Mouse (Mus musculus) adrenal gland, postnatal 10 days (tissue): ENCODE measurements around the gene Itgav. TPM values are rescaled to one million over a fixed set of nuclear protein-coding genes. Genes with fewer than 3 reads are reported as not detected.

ENCODE experiments used
- DNase-seq: peaks from one replicate; pipeline ENCODE4 v3.0.0; 2021; ENCODE audit warnings: mixed read lengths
- long read RNA-seq, 2 experiments: library from polyadenylated mRNA; stranded (forward); transcript quantifications; one replicate each; pipeline ENCODE4 v2.0.0; 2021
- total RNA-seq, 2 experiments: library from RNA; stranded (reverse); gene quantifications; 2 replicates each; pipeline ENCODE4 v1.2.3; 2021

Itgav gene
- 10 to 100 TPM; 72.8 to 77.2 TPM for total RNA-seq
- long read RNA-seq, experiment 1, full-length matches to known transcripts: 1 of 7 reads
- long read RNA-seq, experiment 1, partial matches to known transcripts: 0 of 7 reads
- long read RNA-seq, experiment 1, other reads (novel, unspliced or antisense): 6 of 7 reads
- long read RNA-seq, experiment 2, full-length matches to known transcripts: 4 of 13 reads
- long read RNA-seq, experiment 2, partial matches to known transcripts: 2 of 13 reads
- long read RNA-seq, experiment 2, other reads (novel, unspliced or antisense): 7 of 13 reads

- DNase-seq: peak; percentile 98
These were observed at the start of gene Itgav for GRCm38 (mm10) chr2:83723921-83724826. Gene Itgav, plus strand, starts transcription at chr2:83724397.

DNA sequence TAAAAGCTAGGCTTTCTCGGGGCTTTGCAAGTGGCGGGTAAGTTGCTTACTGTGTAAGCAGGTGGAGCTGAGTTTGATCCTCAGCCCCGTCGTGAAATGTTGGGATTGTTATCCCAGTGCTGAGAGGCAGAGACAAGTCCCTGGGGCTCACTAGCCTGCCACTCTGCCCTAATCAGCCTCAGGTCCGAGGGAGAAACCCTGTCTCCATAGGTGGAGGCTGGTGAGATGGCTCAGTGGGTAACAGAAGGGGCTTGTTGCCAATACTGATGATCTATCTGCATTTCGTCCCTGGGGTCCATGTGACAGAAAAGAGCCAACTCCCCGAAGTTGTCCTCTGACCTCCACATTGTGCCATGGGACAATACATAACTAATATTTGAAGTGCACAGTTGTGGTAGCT, 49.8 kb upstream of the Itgav start:
- no peak for DNase-seq

- peak; percentile 23 for DNase-seq
These were observed 49.3 kb upstream of the Itgav start for GRCm38 (mm10) chr2:83674896-83675295.

- no peak for DNase-seq
These were observed 48.5 kb upstream of the Itgav start for GRCm38 (mm10) chr2:83675681-83676080.

- DNase-seq: no peak
These were observed 47.8 kb upstream of the Itgav start for GRCm38 (mm10) chr2:83676226-83676870.

GRCm38 (mm10) chr2:83681332-83681731, 42.9 kb upstream of the Itgav start:
- no peak for DNase-seq

GRCm38 (mm10) chr2:83681785-83682184, 42.4 kb upstream of the Itgav start:
- DNase-seq: no peak

GRCm38 (mm10) chr2:83682282-83682681, 41.9 kb upstream of the Itgav start:
- peak; percentile 14 for DNase-seq

DNA sequence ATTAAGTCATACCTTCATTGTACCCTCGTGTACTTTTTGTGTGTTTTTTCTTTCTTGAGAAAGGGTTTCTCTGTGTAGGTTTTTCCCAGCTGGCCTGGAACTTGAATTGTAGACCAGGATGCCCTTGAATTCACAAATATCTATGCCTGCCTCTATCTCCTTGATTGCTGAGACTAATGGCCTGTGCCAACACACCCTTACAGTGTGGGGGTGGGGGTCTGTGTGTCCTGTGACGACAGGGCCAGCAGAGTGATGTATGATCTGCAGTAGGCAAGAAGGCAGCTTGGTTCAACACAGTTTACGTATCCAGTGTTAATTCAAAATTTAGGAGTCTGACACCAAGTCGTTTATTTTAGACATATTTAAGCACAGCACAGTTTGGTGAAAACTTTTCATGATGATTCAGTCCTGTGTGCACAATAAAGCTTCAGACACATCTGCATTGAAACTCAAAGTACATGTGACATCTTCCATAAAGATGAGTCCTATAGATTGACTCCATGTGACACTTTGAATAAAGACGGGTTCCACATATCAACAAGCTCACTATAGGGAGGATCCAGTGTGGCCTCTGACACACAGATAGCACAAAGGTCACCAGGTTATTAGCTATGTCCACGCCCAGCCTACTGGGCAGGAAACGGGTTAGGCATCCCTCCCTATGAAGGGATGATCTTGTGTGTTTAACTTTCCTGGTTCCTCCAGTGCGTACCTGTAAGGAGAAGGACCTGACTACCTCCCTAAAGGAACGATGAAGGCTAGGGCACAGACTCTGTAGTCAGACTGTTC, 40.3 kb upstream of the Itgav start:
- no peak for DNase-seq

DNA sequence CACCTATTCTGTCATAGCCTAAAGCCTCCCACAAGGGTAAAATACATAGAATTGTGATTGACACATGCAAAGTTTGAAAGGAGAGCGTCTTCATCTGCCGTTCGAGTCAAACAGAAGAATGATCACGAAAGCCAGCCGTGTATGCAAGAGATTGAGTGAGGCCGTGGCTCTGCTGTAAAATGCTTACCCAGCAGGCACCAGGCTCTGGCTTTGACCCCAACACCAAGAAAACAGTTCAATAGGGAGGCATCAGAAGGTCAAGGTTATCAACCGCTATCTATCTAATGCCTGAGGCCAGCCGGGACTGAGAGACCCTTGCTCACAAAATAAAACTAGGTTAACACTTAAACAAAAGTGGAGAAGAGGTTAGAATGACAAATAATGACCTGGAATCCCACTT, 39.5 kb upstream of the Itgav start:
- DNase-seq: no peak

- DNase-seq: no peak
These were observed 33.8 kb upstream of the Itgav start for GRCm38 (mm10) chr2:83690372-83690771.

DNA sequence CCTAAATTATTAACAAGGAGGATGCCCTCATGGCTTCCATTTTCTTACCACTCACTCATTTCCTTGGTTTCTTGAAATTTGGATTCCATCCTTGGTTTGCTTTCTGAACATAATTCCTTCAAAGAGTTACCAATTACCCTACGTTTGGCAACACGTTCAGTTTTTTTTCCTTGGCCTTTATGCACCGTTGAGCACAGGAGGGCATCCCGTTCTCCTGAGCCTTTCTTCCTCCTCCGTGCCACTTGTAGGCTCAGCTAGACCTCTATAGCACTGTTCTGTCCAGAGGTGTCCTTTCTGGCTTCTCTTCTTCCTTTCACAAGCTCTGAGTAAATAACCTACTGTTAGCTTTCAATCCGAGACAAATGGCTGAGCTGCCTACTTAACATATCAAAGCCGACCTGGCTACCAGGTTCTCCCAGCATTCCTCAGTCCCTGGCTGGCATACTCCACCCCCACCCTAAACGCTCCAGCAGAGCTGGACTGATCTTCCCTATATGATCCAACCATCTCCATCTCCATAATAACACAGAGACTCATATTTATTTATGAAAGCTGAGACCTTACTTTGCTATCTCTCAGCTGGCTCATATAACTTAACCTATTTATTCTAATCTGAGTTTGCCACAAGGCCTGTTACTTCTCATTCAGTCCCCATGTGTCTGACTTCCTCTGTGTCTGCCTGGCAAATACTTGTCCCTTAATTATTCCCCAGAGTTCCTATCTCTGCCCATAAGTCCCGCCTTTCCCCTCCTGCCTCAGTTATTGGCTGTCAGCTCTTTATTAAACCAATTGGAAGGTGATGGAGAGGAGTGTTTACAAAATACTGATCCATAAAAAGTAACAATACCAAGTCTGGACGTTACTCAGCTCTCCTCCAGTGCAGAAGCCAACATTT, 31.3 kb upstream of the Itgav start:
- no peak for DNase-seq

- no peak for DNase-seq
These were observed 30.1 kb upstream of the Itgav start for GRCm38 (mm10) chr2:83694061-83694460.

DNA sequence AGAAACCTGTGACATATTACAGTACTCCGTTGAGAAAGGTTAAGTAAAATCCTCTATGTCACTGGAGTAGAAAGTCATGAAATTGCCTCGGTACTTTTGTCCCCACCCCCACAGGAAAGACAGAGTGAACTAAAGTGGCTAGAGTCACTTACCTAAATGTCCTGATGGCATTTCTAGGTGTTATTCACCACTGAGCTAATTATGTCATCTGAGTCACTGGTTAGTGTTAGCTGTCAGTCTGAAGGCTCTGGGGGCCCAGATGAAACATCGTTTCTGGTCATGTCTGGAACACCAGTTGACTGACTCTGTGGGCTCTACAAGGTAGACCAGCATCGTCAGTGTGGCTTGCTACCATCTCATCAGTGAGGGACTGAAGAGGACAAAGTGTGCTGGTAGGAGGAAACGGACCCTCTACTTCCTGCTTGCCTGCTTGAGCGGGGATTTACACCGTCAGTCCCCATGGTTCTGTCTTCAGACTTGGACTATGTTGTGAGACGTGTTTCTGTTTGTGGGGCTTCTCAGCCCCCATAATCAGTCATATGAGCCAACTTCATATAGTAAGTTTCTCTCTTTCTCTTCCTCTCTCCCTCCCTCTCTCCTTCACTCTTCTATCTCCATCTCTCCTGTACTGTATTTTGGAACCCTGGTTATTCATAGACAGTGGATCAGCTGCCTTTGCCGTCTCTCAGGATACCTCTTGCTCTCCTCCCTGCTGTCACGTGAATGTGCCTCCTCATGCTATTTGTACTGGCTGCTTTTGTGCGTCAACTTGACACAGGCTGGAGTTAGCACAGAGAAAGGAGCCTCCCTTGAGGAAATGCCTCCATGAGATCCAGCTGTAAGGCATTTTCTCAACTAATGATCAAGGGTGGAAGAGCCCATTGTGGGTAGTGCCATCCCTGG, 28.6 kb upstream of the Itgav start:
- DNase-seq: no peak

DNA sequence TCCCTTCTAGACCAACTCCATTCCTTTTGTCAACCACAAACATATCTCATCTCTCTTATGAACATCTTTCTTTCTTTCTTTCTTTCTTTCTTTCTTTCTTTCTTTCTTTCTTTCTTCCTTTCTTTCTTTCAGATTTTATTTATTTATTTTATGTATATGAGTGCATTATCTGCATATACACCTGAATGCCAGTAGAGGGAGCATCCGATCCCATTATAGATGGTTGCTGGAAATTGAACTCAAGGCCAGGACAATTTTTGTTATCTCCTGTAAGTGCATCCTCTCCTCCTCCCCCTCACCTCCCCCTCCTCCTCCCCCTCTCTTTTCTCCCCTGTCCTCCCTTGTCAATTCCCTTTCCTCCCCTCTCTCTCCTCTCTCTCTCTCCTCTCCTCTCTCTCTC, 25.7 kb upstream of the Itgav start:
- DNase-seq: no peak

- no peak for DNase-seq
These were observed 24.9 kb upstream of the Itgav start for GRCm38 (mm10) chr2:83699324-83699723.

- no peak for DNase-seq
These were observed 23.5 kb upstream of the Itgav start for GRCm38 (mm10) chr2:83700667-83701066.

DNA sequence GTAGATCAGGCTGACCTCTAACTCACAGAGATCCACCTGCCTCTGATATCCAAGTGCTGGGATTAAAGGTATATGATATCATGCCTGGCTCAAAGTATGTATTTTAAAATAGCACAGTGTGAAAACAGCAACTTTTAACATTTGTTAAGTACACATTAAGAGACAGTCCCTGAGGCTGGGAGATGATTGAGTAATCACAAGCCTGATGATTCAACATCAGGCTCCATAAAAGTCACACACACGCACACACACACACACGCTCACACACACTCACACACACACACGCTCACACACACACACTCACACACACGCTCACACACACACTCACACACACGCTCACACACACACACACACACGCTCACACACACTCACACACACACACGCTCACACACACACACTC, 21.8 kb upstream of the Itgav start:
- DNase-seq: no peak

- no peak for DNase-seq
These were observed 18.5 kb upstream of the Itgav start for GRCm38 (mm10) chr2:83705580-83706158.
